Mouse (Mus musculus) liver, embryonic 14.5 days (tissue): ENCODE results near the gene Krtap2-4.

Experiments used
- CTCF ChIP-seq: IDR thresholded peaks from 2 replicates; pipeline ENCODE4 v1.5.1; 2016; ENCODE audit warnings: antibody characterized with exemption, low read depth, control low read depth
- EP300 ChIP-seq: IDR thresholded peaks from 2 replicates; pipeline ENCODE4 v1.6.1; 2016; ENCODE audit warnings: antibody characterized with exemption, low read depth

- TF ChIP-seq CTCF (no peak), EP300 (no peak)
These were observed 5.5 kb downstream of the Krtap2-4 start for GRCm38 (mm10) chr11:99609126-99609525.
